Mouse (Mus musculus): ENCODE measurements at regions not wholly inside any gene's neighbourhood (a gene's known extent, or its start where the extent isn't known, plus 50 kb on each side); places are given as distances from the start of the nearest gene placed in this dataset.

GRCm38 (mm10) chr3:139780054-139780453, 574.6 kb downstream of the Stpg2 start:
- no peak for DNase-seq (ENCODE audit: low spot score in 2 of 2)

- DNase-seq (ENCODE audit: low spot score in 2 of 2) = no peak
Observed at GRCm38 (mm10) chr3:139783406-139783805, 577.9 kb downstream of the Stpg2 start.

- DNase-seq (ENCODE audit: low spot score in 2 of 2) = no peak
Observed at GRCm38 (mm10) chr3:139786510-139786909, 581.0 kb downstream of the Stpg2 start.

- no peak for DNase-seq (ENCODE audit: low spot score in 2 of 2)
Observed at GRCm38 (mm10) chr3:139788854-139789253, 583.4 kb downstream of the Stpg2 start.

GRCm38 (mm10) chr3:139796685-139797084, 591.2 kb downstream of the Stpg2 start:
- no peak for DNase-seq (ENCODE audit: low spot score in 2 of 2)

- no peak for DNase-seq (ENCODE audit: low spot score in 2 of 2)
Observed at GRCm38 (mm10) chr3:139799059-139799458, 593.6 kb downstream of the Stpg2 start.

GRCm38 (mm10) chr3:139802716-139803710, 597.5 kb downstream of the Stpg2 start:
- DNase-seq (ENCODE audit: low spot score in 2 of 2) = peak in 1 of 2 experiments; percentile 3

GRCm38 (mm10) chr3:139828014-139828413, 622.5 kb downstream of the Stpg2 start:
- no peak for DNase-seq (ENCODE audit: low spot score in 2 of 2)

GRCm38 (mm10) chr3:139828581-139828980, 623.1 kb downstream of the Stpg2 start:
- DNase-seq (ENCODE audit: low spot score in 2 of 2) = no peak

- DNase-seq (ENCODE audit: low spot score in 2 of 2) = no peak
Observed at GRCm38 (mm10) chr3:139832599-139832998, 627.1 kb downstream of the Stpg2 start.

GRCm38 (mm10) chr3:139842015-139842414, 636.5 kb downstream of the Stpg2 start:
- DNase-seq (ENCODE audit: low spot score in 2 of 2) = no peak

- DNase-seq (ENCODE audit: low spot score in 2 of 2) = no peak
Observed at GRCm38 (mm10) chr3:139842988-139843605, 637.6 kb downstream of the Stpg2 start.

GRCm38 (mm10) chr3:139844443-139844842, 638.9 kb downstream of the Stpg2 start:
- no peak for DNase-seq (ENCODE audit: low spot score in 2 of 2)

- no peak for DNase-seq (ENCODE audit: low spot score in 2 of 2)
Observed at GRCm38 (mm10) chr3:139847826-139848225, 642.3 kb downstream of the Stpg2 start.

GRCm38 (mm10) chr3:139859966-139860635, 654.6 kb downstream of the Stpg2 start:
- DNase-seq (ENCODE audit: low spot score in 2 of 2) = no peak

- DNase-seq (ENCODE audit: low spot score in 2 of 2) = no peak
Observed at GRCm38 (mm10) chr3:139860831-139861371, 655.4 kb downstream of the Stpg2 start.

- DNase-seq (ENCODE audit: low spot score in 2 of 2) = no peak
Observed at GRCm38 (mm10) chr3:139866329-139866728, 660.8 kb downstream of the Stpg2 start.

GRCm38 (mm10) chr3:139867030-139867429, 661.5 kb downstream of the Stpg2 start:
- no peak for DNase-seq (ENCODE audit: low spot score in 2 of 2)

GRCm38 (mm10) chr3:139867499-139867898, 662.0 kb downstream of the Stpg2 start:
- DNase-seq (ENCODE audit: low spot score in 2 of 2) = no peak

- no peak for DNase-seq (ENCODE audit: low spot score in 2 of 2)
Observed at GRCm38 (mm10) chr3:139869779-139870178, 664.3 kb downstream of the Stpg2 start.

- peak in 1 of 2 experiments; percentile 11 for DNase-seq (ENCODE audit: low spot score in 2 of 2)
Observed at GRCm38 (mm10) chr3:139885942-139886860, 680.7 kb downstream of the Stpg2 start.

Data from frontal cortex, postnatal 36 days (tissue).